Mouse (Mus musculus): ENCODE measurements at regions not wholly inside any gene's neighbourhood (a gene's known extent, or its start where the extent isn't known, plus 50 kb on each side); places are given as distances from the start of the nearest gene placed in this dataset.
"Not testable (repeated sequence)": the region's sequence is repeated elsewhere in the genome, so short reads cannot be mapped to it uniquely, and the experiment has no call there.

DNA sequence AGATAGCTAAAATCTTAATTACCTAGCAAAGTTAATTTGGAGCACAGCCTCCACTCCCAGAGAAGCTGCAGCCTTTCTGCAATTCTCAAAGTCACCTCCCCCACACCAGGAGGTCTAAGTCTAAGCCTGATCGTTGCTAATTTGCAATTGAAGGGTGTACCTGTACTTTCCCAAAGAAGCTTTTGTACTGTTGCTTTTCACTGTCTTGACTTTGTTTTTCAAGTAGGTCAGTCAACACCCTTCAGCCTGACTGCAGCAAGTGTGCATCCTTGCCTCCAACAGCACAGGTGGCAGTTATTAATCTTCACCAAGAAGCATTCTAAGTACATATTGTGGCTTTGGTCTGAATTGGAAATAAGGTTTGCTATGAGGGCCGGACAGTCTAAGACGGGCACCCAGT lies 91.7 kb upstream of the Slc22a30 start:
- not testable (repeated sequence) for DNase-seq

DNA sequence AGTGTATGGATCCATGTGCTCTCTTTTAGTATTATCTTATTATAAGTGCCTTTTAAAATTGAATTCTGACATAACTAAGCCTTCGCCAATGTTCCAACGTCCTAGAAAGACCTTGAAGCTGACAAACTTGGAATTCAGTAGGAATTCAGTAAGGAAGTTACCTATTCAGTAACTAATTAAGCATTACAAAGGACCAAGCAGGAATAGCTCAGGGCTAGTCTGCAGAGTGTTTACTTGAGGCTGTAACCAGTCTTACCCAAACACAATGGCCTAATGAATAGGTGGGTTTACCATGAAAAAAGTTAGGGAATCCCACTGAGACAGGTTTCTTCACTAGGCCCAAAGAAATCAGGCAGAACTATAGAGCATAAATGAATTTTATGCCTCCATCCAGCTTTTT lies 92.6 kb upstream of the Slc22a30 start:
- DNase-seq: not testable (repeated sequence)

DNA sequence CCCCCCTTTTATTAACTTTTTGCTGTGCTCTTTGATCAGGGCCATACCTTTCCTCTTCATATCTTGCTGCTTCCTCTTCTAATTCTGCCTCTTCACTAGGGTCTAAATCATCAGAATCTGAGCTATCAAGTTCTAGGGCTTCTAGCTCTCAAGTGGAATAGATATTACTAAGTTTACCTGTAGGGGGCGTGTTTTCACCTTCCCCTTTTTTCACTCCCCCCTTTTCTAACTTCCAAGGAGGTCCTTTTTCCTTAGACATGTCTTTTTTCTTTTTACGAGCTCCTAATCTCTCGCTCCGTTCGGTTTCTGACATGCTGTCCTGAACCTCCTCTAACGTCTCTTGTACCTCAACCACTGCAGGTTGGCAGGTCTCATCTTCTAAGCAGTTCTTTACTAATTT lies 73.3 kb upstream of the Slc22a8 start:
- peak in 1 of 2 experiments; percentile 2 for DNase-seq

- DNase-seq: peak; percentile 43 to 58
Observed at GRCm38 (mm10) chr19:8518273-8518672, 72.8 kb upstream of the Slc22a8 start.

GRCm38 (mm10) chr19:8518933-8519332 lies 72.1 kb upstream of the Slc22a8 start:
- peak; percentile 24 to 27 for DNase-seq

GRCm38 (mm10) chr19:8534597-8534996 lies 56.5 kb upstream of the Slc22a8 start:
- DNase-seq: no peak

DNA sequence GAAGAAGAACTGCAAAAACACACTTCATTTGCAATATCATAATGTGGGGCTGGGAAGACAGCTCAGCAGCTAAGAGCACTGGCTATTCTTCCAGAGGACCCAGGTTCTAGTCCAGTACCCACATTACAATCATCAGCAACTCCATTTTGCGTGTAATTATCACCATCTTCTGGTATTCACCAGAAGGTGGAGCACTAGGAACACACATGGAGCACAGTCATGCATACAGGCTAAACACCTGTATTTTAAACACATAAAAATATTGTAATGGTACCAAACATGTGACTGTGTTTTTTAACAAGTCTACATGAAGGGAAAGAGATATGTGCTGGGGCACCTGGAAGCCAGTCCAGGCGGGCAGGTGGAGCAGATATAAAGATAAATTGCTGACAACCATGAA lies 55.0 kb upstream of the Slc22a8 start:
- no peak for DNase-seq

Data from thymus, postnatal 36 days (tissue).